Comparison of ENCODE assay signal across 8 mouse cellular contexts in the genomic region with DNA sequence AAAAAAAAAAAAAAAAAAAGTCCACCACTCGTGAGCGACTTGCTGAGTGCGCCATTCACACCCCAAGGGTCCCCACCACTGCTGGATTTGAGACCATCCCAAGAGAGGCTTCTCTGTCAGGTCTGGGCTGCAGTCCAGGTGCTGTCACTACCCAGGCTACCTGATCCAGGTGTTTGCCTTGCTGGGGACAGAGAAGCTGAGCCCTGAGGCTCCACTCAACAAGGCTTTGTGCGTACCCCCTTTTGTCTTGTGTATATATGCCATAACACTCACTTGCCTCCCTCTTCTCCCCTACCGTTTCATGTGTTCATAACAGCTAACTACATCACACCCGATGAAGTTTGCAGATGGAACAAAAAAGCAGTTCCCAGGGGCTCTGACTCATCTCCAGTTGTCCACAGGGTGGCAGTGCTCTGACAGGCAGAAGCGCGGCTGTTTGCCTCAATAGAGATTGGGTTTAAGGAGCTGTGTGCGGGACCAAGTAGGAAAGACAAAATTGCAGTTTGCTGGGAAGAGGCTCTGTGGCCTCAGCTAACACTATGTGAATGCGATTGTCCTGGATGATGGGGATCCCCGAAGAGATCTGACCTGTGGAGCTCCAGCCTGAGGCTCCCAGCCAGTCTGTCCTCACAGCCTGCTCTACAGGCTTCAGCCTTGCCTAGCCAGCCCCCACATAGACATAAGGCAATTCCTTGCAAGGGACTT. TPM values are rescaled to one million over a fixed set of nuclear protein-coding genes. Genes with fewer than 3 reads are reported as not detected.
DNase-seq lines count a peak whose midpoint lies in the region; ATAC-seq and TF ChIP-seq lines count a peak whose summit lies in the region.

No protein-coding gene starts in this region.

- H3K4me3 ChIP-seq in cortical plate, adult 2 months (ENCODE audit: insufficient read depth, low read length): no peak overlapping the region
- no peak overlapping the region for H3K4me3 ChIP-seq in heart, adult 2 months
- H3K4me3 ChIP-seq in kidney, adult 2 months (ENCODE audit: insufficient read depth, low read depth, low read length): no peak overlapping the region
- no peak overlapping the region for H3K4me3 ChIP-seq in limb, embryonic 14.5 days (replicated peaks; ENCODE audit: low read length)
- H3K4me3 ChIP-seq in midbrain, embryonic 16.5 days (ENCODE audit: low read depth, low read length): no peak overlapping the region
- no peak overlapping the region for H3K4me3 ChIP-seq in stomach, embryonic 14.5 days (ENCODE audit: low read depth, low read length)

- 0 out of 2 replicates have a peak, but pooled peaks cover 2% of the 10 kb centered on the region for H3K4me1 ChIP-seq in cortical plate, adult 2 months (ENCODE audit: control insufficient read depth, insufficient read depth, low read length)
- H3K4me1 ChIP-seq in heart, adult 2 months (ENCODE audit: control insufficient read depth, insufficient read depth, low read length): peaks cover 3% of the 10 kb centered on the region
- 0 out of 2 replicates have a peak, but pooled peaks cover 4% of the 10 kb centered on the region for H3K4me1 ChIP-seq in kidney, adult 2 months (ENCODE audit: control insufficient read depth, insufficient read depth, low read length)
- H3K4me1 ChIP-seq in limb, embryonic 14.5 days (ENCODE audit: control insufficient read depth, insufficient read depth, low read length): peaks cover 3% of the 10 kb centered on the region; the same call in 1 of the 2 replicates
- peaks cover 2% of the 10 kb centered on the region; the same call in 1 of the 2 replicates for H3K4me1 ChIP-seq in midbrain, embryonic 16.5 days (ENCODE audit: control insufficient read depth, insufficient read depth, low read length)
- no peaks in the 10 kb centered on the region for H3K4me1 ChIP-seq in stomach, embryonic 14.5 days (ENCODE audit: control insufficient read depth, insufficient read depth, low read length)

- no peaks in the 10 kb centered on the region for H3K9me3 ChIP-seq in limb, embryonic 14.5 days (ENCODE audit: control insufficient read depth, low read length)
- no peaks in the 10 kb centered on the region for H3K9me3 ChIP-seq in midbrain, embryonic 16.5 days (replicated peaks; ENCODE audit: control insufficient read depth, low read length, poor library complexity, severe bottlenecking)
- H3K9me3 ChIP-seq in stomach, embryonic 14.5 days (ENCODE audit: control insufficient read depth, low read depth, low read length): no peaks in the 10 kb centered on the region

- peak; percentile 59 for DNase-seq in urinary bladder, postnatal 14 days (ENCODE audit: low spot score)
- DNase-seq in urinary bladder, postnatal 10 days (ENCODE audit: low spot score): no peak
- DNase-seq in heart, adult 2 months: peak; percentile 43 to 47
- DNase-seq in kidney, adult 2 months: peak; percentile 69
- DNase-seq in limb, embryonic 14.5 days (ENCODE audit: low spot score): peak; percentile 82

- peak; percentile 89 for TF ChIP-seq CTCF in cortical plate, adult 2 months (IDR thresholded peaks at IDR 0.05; ENCODE audit: extremely low read depth, insufficient read depth, low read length)
- peak; percentile 78 for TF ChIP-seq CTCF in heart, adult 2 months (IDR thresholded peaks at IDR 0.05)
- peak; percentile 86 for TF ChIP-seq CTCF in kidney, adult 2 months (conservative IDR thresholded peaks at IDR 0.05; ENCODE audit: insufficient read depth, insufficient read length, low read depth, low read length)

- intact Hi-C loops in heart, adult 2 months (cut with DNase I): loop anchor here (2.0 kb wide), 2 partner anchors 72 to 222 kb away; partner anchors contain the start of gene Srsf1

- H3K27ac ChIP-seq in cortical plate, adult 2 months (ENCODE audit: insufficient read depth, low read length): no peak overlapping the region
- no peak overlapping the region for H3K27ac ChIP-seq in heart, adult 2 months
- no peak overlapping the region for H3K27ac ChIP-seq in kidney, adult 2 months (ENCODE audit: insufficient read depth, low read depth, low read length)
- H3K27ac ChIP-seq in limb, embryonic 14.5 days (replicated peaks; ENCODE audit: low read depth, low read length): no peak overlapping the region
- no peak overlapping the region for H3K27ac ChIP-seq in midbrain, embryonic 16.5 days (ENCODE audit: low read length)
- no peak overlapping the region for H3K27ac ChIP-seq in stomach, embryonic 14.5 days (ENCODE audit: low read length)

- no peak overlapping the region for H3K4me2 ChIP-seq in limb, embryonic 14.5 days (replicated peaks; ENCODE audit: low read depth, low read length, severe bottlenecking)
- no peak overlapping the region for H3K4me2 ChIP-seq in midbrain, embryonic 16.5 days (ENCODE audit: low read length)
- no peak overlapping the region for H3K4me2 ChIP-seq in stomach, embryonic 14.5 days (replicated peaks; ENCODE audit: low read depth, low read length)

- no peak for ATAC-seq in limb, embryonic 14.5 days (ENCODE audit: low FRiP score, low read depth)
- ATAC-seq in midbrain, embryonic 16.5 days: peak; percentile 64
- ATAC-seq in stomach, embryonic 14.5 days (ENCODE audit: insufficient number of reproducible peaks, insufficient read depth, low FRiP score, low read depth): peak; percentile 47; the same call in 1 of the 2 replicates

- TF ChIP-seq POLR2A in cortical plate, adult 2 months (IDR thresholded peaks at IDR 0.05; ENCODE audit: extremely low read depth, insufficient read depth, low read length): no peak
- TF ChIP-seq POLR2A in heart, adult 2 months (IDR thresholded peaks at IDR 0.05; ENCODE audit: insufficient read depth, low read depth, low read length): no peak
- TF ChIP-seq POLR2A in kidney, adult 2 months (IDR thresholded peaks at IDR 0.05; ENCODE audit: low read depth, low read length): no peak
- TF ChIP-seq POLR2A in limb, embryonic 14.5 days (IDR thresholded peaks at IDR 0.05; ENCODE audit: borderline replicate concordance, extremely low read depth, insufficient read depth, insufficient read length): no peak

- TF ChIP-seq EP300 in heart, adult 2 months (IDR thresholded peaks at IDR 0.05; ENCODE audit: insufficient read depth, low read depth, low read length): peak; percentile 64; the same call in 1 of the 2 replicates

- H3K36me3 ChIP-seq in heart, adult 2 months (ENCODE audit: control insufficient read depth, insufficient read depth, low read length): no peaks in the 10 kb centered on the region
- no peaks in the 10 kb centered on the region for H3K36me3 ChIP-seq in kidney, adult 2 months (ENCODE audit: control insufficient read depth, insufficient read depth, low read length)
- H3K36me3 ChIP-seq in limb, embryonic 14.5 days (ENCODE audit: control insufficient read depth, insufficient read depth, low read length): peaks cover 27% of the 10 kb centered on the region
- peaks cover 7% of the 10 kb centered on the region for H3K36me3 ChIP-seq in midbrain, embryonic 16.5 days (ENCODE audit: control insufficient read depth, insufficient read depth, low read length)
- peaks cover 20% of the 10 kb centered on the region for H3K36me3 ChIP-seq in stomach, embryonic 14.5 days (ENCODE audit: control insufficient read depth, insufficient read depth, low read length)

- no peaks in the 10 kb centered on the region for H3K79me2 ChIP-seq in heart, adult 2 months (replicated peaks; ENCODE audit: control insufficient read depth, insufficient read depth, low read length)

- WGBS in heart, adult 2 months: 14% methylated on average over 11 of the region's 11 CpGs
- 14% methylated on average over 11 of the region's 11 CpGs for WGBS in kidney, adult 2 months
- 17% methylated on average over 11 of the region's 11 CpGs for WGBS in limb, embryonic 14.5 days
- WGBS in midbrain, embryonic 16.5 days: 15% methylated on average over 11 of the region's 11 CpGs
- 17% methylated on average over 11 of the region's 11 CpGs for WGBS in stomach, embryonic 14.5 days

- no peak overlapping the region for H3K9ac ChIP-seq in heart, adult 2 months (ENCODE audit: low read depth, low read length)
- H3K9ac ChIP-seq in limb, embryonic 14.5 days (ENCODE audit: low read depth, low read length, severe bottlenecking): no peak overlapping the region
- no peak overlapping the region for H3K9ac ChIP-seq in midbrain, embryonic 16.5 days (ENCODE audit: low read depth, low read length)
- no peak overlapping the region for H3K9ac ChIP-seq in stomach, embryonic 14.5 days (replicated peaks; ENCODE audit: low read depth, low read length)

- H3K27me3 ChIP-seq in heart, adult 2 months (ENCODE audit: control insufficient read depth, insufficient read depth, low read length): no peaks in the 10 kb centered on the region
- no peaks in the 10 kb centered on the region for H3K27me3 ChIP-seq in kidney, adult 2 months (replicated peaks; ENCODE audit: control insufficient read depth, insufficient read depth, low read length)
- no peaks in the 10 kb centered on the region for H3K27me3 ChIP-seq in limb, embryonic 14.5 days (ENCODE audit: control insufficient read depth, insufficient read depth, low read length)
- no peaks in the 10 kb centered on the region for H3K27me3 ChIP-seq in midbrain, embryonic 16.5 days (ENCODE audit: control insufficient read depth, insufficient read depth, low read depth, low read length)
- no peaks in the 10 kb centered on the region for H3K27me3 ChIP-seq in stomach, embryonic 14.5 days (ENCODE audit: control insufficient read depth, insufficient read depth, low read length)

RNA-seq across cellular contexts. Expression of gene Dynll2, which starts 12.7 kb away (rescaled TPM):
- polyA plus RNA-seq in cortical plate, adult 2 months (2012; rRNA removed): 396 and 411 TPM in 2 replicates
- total RNA-seq in heart, adult 2 months (2021): 100 to 1,000 TPM; 361 to 396 TPM
- polyA plus RNA-seq in heart, adult 2 months (2012; rRNA removed): 225 and 357 TPM in 2 replicates
- 136 and 169 TPM in 2 replicates for polyA plus RNA-seq in kidney, adult 2 months (2012; rRNA removed)
- polyA plus RNA-seq in limb, embryonic 14.5 days (2012; rRNA removed): 71.7 and 84.3 TPM in 2 replicates
- 12.8 and 13.7 TPM in 2 replicates for polyA plus RNA-seq in limb, embryonic 14.5 days (2014; fragmentation: Nextera tagmentation; extraction: Ambion mirVana)
- polyA plus RNA-seq in midbrain, embryonic 16.5 days (2015; fragmentation: Nextera tagmentation; extraction: Ambion mirVana): 57.3 and 58.8 TPM in 2 replicates
- polyA plus RNA-seq in stomach, embryonic 14.5 days (2014; fragmentation: Nextera tagmentation; extraction: Ambion mirVana): 14.2 and 16.7 TPM in 2 replicates

RNA-seq across cellular contexts. Expression of gene Olfr464, which starts 53.9 kb away (rescaled TPM):
- polyA plus RNA-seq in cortical plate, adult 2 months (2012; rRNA removed): 2.1 and 3.1 TPM in 2 replicates
- total RNA-seq in heart, adult 2 months (2021): not detected
- polyA plus RNA-seq in heart, adult 2 months (2012; rRNA removed): not detected in 2 replicates
- not detected in 2 replicates for polyA plus RNA-seq in kidney, adult 2 months (2012; rRNA removed)
- polyA plus RNA-seq in limb, embryonic 14.5 days (2012; rRNA removed): not detected in 2 replicates
- not detected in 2 replicates for polyA plus RNA-seq in limb, embryonic 14.5 days (2014; fragmentation: Nextera tagmentation; extraction: Ambion mirVana)
- 0.20 TPM in 2 replicates for polyA plus RNA-seq in midbrain, embryonic 16.5 days (2015; fragmentation: Nextera tagmentation; extraction: Ambion mirVana)
- not detected in 2 replicates for polyA plus RNA-seq in stomach, embryonic 14.5 days (2014; fragmentation: Nextera tagmentation; extraction: Ambion mirVana)
